Mouse (Mus musculus) liver, adult 2 months (tissue): Measurements from ENCODE around the gene Hist1h1d. TPM values are rescaled to one million over a fixed set of nuclear protein-coding genes. Genes with fewer than 3 reads are reported as not detected.

Experiments
- DNase-seq: peaks from one replicate; pipeline ENCODE4 v3.0.0-alpha.2; 2011; ENCODE audit warnings: low read depth, low spot score; ENCODE audit errors: extremely low read depth
- H3K27ac ChIP-seq: fragments of 200-500 bp; replicated peaks from 2 replicates; pipeline ENCODE4 v1.5.1; 2012; ENCODE audit warnings: low read depth, mild to moderate bottlenecking, control low read depth, inconsistent platforms, low read length; ENCODE audit not compliant: insufficient read depth
- H3K27me3 ChIP-seq: fragments of 200-500 bp; 2 replicates; pipeline ENCODE4 v1.6.1; 2012; ENCODE audit warnings: mild to moderate bottlenecking, moderate library complexity, low read length, inconsistent platforms; ENCODE audit not compliant: control insufficient read depth, insufficient read depth
- H3K36me3 ChIP-seq: fragments of 200-500 bp; 2 replicates; pipeline ENCODE4 v1.6.1; 2012; ENCODE audit warnings: low read length, inconsistent platforms; ENCODE audit not compliant: control insufficient read depth, insufficient read depth
- H3K4me1 ChIP-seq: fragments of 200-500 bp; 2 replicates; pipeline ENCODE4 v1.6.1; 2011; ENCODE audit warnings: low read length; ENCODE audit not compliant: control insufficient read depth, insufficient read depth
- H3K4me3 ChIP-seq: fragments of 200-500 bp; 2 replicates; pipeline ENCODE4 v1.5.1; 2011; ENCODE audit warnings: low read depth, mild to moderate bottlenecking, control low read depth, low read length, moderate library complexity; ENCODE audit not compliant: insufficient read depth
- H3K79me2 ChIP-seq: fragments of 200-500 bp; 2 replicates; pipeline ENCODE4 v1.6.1; 2012; ENCODE audit warnings: inconsistent platforms, mild to moderate bottlenecking, low read length, moderate library complexity; ENCODE audit not compliant: control insufficient read depth, insufficient read depth
- H3K9ac ChIP-seq: fragments of 200-500 bp; 2 replicates; pipeline ENCODE4 v1.6.1; 2012; ENCODE audit warnings: low read depth, mild to moderate bottlenecking, control low read depth, inconsistent platforms, low read length
- CTCF ChIP-seq: fragments of 200-500 bp; IDR thresholded peaks from 2 replicates; pipeline ENCODE4 v1.5.1; 2011; ENCODE audit warnings: low read depth, low read length, control low read depth
- POLR2A ChIP-seq: fragments of 200-500 bp; IDR thresholded peaks from 2 replicates; pipeline ENCODE4 v1.6.1; 2011; ENCODE audit warnings: low read length, control low read depth; ENCODE audit not compliant: insufficient read depth; ENCODE audit errors: extremely low read depth
- WGBS: fragments of 180-500 bp; shearing (Covaris S2); methylation state at CpG from one replicate; pipeline ENCODE4 v1.1.7; 2018; 5-methylcytosine and 5-hydroxymethylcytosine counted together
- polyA plus RNA-seq: library from polyadenylated mRNA; depleted of rRNA; stranded (reverse); fragments of >200 nt; gene quantifications from 2 replicates; pipeline ENCODE4 v1.2.3, GENCODE M21; 2012
- total RNA-seq: library from RNA; depleted of rRNA; stranded (reverse); fragments of >200 nt; gene quantifications from 2 replicates; pipeline ENCODE4 v1.2.3, GENCODE M21; 2014

The Hist1h1d gene
- total and polyA plus RNA-seq, 2 experiments, result 0.02 to 3.0 TPM

DNA sequence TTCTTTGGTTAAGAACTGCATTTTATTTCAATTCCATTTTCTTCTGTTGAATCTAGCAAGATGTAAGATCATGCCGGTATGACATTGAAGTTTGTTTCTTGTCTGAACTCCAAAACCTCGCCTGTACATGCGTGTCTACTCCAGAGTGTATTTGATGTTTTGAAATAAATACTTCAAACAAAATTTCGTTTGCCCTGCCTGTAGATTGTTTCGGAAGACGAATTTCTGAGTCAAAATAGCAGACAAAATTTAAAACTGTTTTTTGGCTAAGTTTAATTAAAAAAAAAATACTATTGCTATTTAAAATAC is 34.8 kb upstream of the Hist1h1d start:
- under 1% methylated on average over 6 of the region's 6 CpGs for WGBS
- DNase-seq, result no peak
- Histone ChIP-seq H3K4me3 (peak overlapping the region; percentile 47; the same call in 1 of the 2 replicates), H3K27me3 (no peaks in the 10 kb centered on the region), H3K79me2 (no peaks in the 10 kb centered on the region), H3K36me3 (no peaks in the 10 kb centered on the region), H3K4me1 (peaks cover 2% of the 10 kb centered on the region; the same call in 1 of the 2 replicates), H3K9ac (no peak overlapping the region), H3K27ac (no peak overlapping the region)
- TF ChIP-seq CTCF (no peak), POLR2A (no peak)

DNA sequence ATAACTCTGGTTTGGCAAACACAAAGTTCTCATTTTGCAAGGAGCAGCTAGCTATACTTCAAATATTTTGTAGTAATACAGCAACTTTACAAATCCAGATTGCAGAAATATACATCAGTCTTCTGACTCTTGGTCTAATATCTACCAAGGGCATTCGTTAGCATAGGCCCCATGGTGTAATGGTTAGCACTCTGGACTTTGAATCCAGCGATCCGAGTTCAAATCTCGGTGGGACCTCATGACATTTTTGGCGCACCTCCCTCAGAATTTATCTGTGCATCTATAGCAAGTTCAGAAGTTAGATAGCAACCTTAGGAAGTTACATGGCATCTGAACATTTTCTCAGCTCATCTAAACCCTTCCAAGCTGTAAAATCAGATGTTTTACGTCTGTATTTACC is 34.2 kb upstream of the Hist1h1d start:
- Histone ChIP-seq H3K4me3 (peak overlapping the region; percentile 24; the same call in 1 of the 2 replicates), H3K9ac (no peak overlapping the region), H3K27me3 (no peaks in the 10 kb centered on the region), H3K4me1 (peaks cover 2% of the 10 kb centered on the region; the same call in 1 of the 2 replicates), H3K27ac (no peak overlapping the region), H3K79me2 (no peaks in the 10 kb centered on the region), H3K36me3 (no peaks in the 10 kb centered on the region)
- 1% methylated on average over 6 of the region's 6 CpGs for WGBS
- peak; percentile 77 for DNase-seq
- no peak for TF ChIP-seq POLR2A
- TF ChIP-seq CTCF, result no peak

- Histone ChIP-seq H3K36me3 (no peaks in the 10 kb centered on the region), H3K79me2 (no peaks in the 10 kb centered on the region), H3K27ac (no peak overlapping the region), H3K27me3 (no peaks in the 10 kb centered on the region), H3K9ac (no peak overlapping the region), H3K4me1 (peaks cover 2% of the 10 kb centered on the region; the same call in 1 of the 2 replicates), H3K4me3 (peak overlapping the region; percentile 28; the same call in 1 of the 2 replicates)
- peak; percentile 70 for DNase-seq
- under 1% methylated on average over 10 of the region's 10 CpGs for WGBS
- no peak for TF ChIP-seq CTCF
- TF ChIP-seq POLR2A, result no peak
Measured at GRCm38 (mm10) chr13:23519416-23519815, 33.6 kb upstream of the Hist1h1d start.

DNA sequence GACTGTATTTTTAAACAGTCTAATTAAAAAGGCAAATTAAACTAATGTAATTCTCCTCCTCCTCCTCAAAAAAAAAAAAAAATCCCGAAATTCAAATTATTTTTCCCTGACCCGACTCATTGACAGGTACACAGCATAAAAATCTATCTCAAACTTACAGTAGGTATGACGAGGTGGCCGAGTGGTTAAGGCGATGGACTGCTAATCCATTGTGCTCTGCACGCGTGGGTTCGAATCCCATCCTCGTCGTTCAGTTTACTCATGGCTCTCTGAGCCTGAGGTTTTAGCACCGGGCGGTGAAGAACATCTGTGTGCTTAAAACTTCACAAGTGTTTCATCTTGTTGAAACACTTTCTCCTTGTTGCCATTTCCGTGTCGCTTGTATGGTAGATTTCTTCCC is 31.4 kb upstream of the Hist1h1d start:
- H3K4me3 ChIP-seq, result no peak overlapping the region
- no peaks in the 10 kb centered on the region for H3K4me1 ChIP-seq
- no peak overlapping the region for H3K27ac ChIP-seq
- WGBS, result 2% methylated on average over 14 of the region's 14 CpGs
- H3K27me3 ChIP-seq, result no peaks in the 10 kb centered on the region
- no peaks in the 10 kb centered on the region for H3K36me3 ChIP-seq
- no peaks in the 10 kb centered on the region for H3K79me2 ChIP-seq
- no peak for TF ChIP-seq POLR2A
- no peak for TF ChIP-seq CTCF
- DNase-seq, result peak; percentile 78
- no peak overlapping the region for H3K9ac ChIP-seq

GRCm38 (mm10) chr13:23523976-23524375 is 29.1 kb upstream of the Hist1h1d start:
- no peak for TF ChIP-seq CTCF
- no peak for TF ChIP-seq POLR2A
- Histone ChIP-seq H3K4me1 (no peaks in the 10 kb centered on the region), H3K9ac (no peak overlapping the region), H3K27ac (no peak overlapping the region), H3K27me3 (no peaks in the 10 kb centered on the region), H3K36me3 (no peaks in the 10 kb centered on the region), H3K79me2 (no peaks in the 10 kb centered on the region), H3K4me3 (no peak overlapping the region)
- 42% methylated on average over 5 of the region's 5 CpGs for WGBS
- DNase-seq, result no peak

- 11% methylated on average over 5 of the region's 5 CpGs for WGBS
- Histone ChIP-seq H3K27ac (no peak overlapping the region), H3K4me3 (no peak overlapping the region), H3K27me3 (no peaks in the 10 kb centered on the region), H3K4me1 (no peaks in the 10 kb centered on the region), H3K36me3 (no peaks in the 10 kb centered on the region), H3K79me2 (no peaks in the 10 kb centered on the region), H3K9ac (no peak overlapping the region)
- DNase-seq, result peak; percentile 74
- TF ChIP-seq POLR2A (no peak), CTCF (peak; percentile 85)
Measured at GRCm38 (mm10) chr13:23524654-23525053, 28.4 kb upstream of the Hist1h1d start.
